Mouse (Mus musculus): ENCODE data around the gene Slc38a4.

Slc38a4 gene

GRCm38 (mm10) chr15:97054131-97054530 is 1.6 kb downstream of the Slc38a4 start:
- no peak for DNase-seq (ENCODE audit: low spot score in 2 of 2)

- DNase-seq (ENCODE audit: low spot score in 2 of 2): no peak
Observed at GRCm38 (mm10) chr15:97050436-97050835, 5.3 kb downstream of the Slc38a4 start.

DNA sequence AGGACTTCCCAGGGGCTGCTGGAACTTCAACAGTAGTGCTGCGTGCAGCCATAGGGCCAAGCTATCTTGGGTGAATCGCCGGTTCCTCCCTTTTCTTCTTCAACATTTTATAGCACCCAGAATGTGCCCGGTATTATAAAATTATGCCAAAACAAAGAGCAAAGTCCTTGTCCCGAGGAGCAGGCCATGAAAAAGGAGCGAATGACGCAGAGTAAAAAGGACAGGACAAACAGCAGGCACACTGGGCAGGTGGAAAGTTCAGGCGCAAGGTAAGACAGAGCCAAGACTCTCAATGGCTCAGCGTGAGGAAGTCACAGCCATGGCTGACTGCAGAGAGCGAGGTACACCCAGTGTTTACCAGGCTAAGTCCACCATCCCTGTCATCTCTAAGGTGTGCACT is 5.7 kb downstream of the Slc38a4 start:
- DNase-seq (ENCODE audit: low spot score in 2 of 2): no peak

DNA sequence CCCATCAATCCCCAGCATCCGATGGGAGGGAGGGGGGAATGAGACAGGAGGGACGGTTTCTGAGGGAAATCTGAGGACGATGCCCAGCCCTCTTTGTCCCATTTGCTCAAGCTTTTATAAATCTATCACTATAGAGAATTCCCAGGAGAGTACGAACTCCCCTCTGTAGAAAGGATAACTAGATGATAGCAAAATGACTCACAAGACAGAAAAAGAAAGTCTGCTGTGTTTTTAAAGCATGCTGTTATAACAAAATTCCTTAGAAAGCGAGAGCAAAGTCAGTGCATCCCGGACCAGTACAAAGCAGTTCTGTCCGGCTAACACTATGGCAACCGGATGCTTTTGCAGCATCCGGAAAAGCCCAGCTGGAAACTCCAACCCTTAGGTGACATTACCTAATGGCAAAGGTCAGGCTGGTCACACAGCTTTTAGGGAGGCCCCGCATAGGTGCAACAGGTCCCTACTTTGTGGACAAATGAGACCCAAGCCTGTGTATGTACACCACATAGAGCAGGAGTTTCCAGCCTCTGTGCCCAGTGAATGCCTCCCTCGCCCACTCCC is 6.4 kb downstream of the Slc38a4 start:
- DNase-seq (ENCODE audit: low spot score in 2 of 2): no peak

DNA sequence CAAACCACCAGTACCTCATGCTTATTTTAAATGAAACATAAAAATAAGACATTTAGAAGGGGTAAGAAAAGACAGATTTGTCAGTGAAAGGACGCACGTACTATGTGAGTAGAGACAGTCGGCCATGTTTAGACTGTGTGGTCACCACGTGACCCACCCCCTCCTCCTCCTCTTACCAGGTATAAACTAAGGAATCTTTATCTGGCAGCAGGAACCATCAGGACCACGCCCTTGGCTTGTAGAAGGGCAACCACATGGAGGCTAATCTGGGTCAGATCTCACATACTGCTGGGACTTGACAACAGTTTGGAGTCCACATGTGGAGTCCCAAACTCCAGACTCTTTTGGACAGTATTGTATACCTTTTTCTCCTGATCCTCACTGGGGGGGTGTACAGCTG is 7.5 kb downstream of the Slc38a4 start:
- no peak for DNase-seq (ENCODE audit: low spot score in 2 of 2)

DNA sequence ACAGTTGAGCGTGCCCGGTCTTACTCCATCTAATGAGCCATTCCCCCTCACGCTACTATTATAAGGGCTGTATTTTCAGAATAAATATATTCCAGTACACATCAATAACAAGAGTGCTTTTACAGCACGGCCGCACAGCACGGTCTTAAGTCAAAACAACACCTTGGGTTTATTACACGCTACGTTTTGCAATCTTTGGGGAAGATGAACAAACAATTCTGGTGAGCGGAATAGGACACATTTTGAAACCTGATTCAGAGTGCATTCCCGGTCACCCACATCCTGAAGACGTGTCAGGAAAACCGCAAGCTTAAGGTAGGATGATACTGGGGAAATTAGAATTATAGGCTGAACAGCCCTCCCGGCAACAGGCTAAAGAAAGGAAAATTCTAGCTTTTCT is 11.8 kb downstream of the Slc38a4 start:
- no peak for DNase-seq (ENCODE audit: low spot score in 2 of 2)

- no peak for DNase-seq (ENCODE audit: low spot score in 2 of 2)
Observed at GRCm38 (mm10) chr15:97042001-97042491, 13.7 kb downstream of the Slc38a4 start.

DNA sequence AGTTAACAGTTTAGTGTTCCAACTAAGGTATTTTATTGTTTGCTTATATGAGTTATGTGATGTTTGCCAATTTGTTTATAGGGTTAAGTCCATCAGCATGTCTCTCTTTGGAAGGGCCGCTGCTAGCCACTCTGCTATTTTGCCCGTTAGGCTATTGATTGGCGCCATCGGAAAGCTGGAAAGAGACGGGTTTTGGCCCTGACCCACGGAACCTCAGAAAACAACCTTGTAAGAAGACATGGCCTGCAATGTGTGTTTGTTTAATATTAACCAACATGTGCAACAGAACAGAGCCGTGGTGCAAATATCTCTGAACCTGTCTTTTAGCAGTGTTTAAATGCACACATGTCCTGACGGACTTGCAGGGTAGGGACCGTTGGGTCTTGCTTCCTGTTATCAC is 14.6 kb downstream of the Slc38a4 start:
- DNase-seq (ENCODE audit: low spot score in 2 of 2): no peak

GRCm38 (mm10) chr15:97037710-97038109 is 18.0 kb downstream of the Slc38a4 start:
- DNase-seq (ENCODE audit: low spot score in 2 of 2): no peak

- DNase-seq (ENCODE audit: low spot score in 2 of 2): no peak
Observed at GRCm38 (mm10) chr15:97035892-97036291, 19.9 kb downstream of the Slc38a4 start.

DNA sequence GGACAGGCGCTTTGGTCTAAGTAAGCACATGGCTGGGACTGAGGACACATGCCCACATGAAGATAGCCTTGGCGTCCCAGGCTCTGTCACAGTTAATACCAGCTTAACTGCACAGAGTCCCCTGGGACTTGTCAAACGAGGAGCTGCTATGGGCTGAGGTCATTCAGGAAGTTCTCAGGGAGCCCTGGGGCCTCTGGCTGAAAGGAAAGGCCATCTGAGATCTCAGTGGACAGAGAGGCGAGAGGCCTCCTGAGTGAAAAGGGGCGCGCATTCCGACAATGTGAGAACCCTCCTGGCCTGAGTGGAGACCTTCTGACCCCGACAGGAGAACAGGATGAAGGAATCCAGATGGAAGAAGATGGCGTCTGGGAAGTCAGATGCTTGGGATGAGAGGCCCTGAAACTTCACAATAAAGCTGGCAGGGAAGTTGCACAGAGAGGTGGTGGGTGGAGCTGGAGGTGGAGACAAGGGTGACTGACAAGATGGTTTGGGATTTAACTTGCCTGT is 22.2 kb downstream of the Slc38a4 start:
- no peak for DNase-seq (ENCODE audit: low spot score in 2 of 2)

GRCm38 (mm10) chr15:97031886-97032285 is 23.9 kb downstream of the Slc38a4 start:
- DNase-seq (ENCODE audit: low spot score in 2 of 2): no peak

DNA sequence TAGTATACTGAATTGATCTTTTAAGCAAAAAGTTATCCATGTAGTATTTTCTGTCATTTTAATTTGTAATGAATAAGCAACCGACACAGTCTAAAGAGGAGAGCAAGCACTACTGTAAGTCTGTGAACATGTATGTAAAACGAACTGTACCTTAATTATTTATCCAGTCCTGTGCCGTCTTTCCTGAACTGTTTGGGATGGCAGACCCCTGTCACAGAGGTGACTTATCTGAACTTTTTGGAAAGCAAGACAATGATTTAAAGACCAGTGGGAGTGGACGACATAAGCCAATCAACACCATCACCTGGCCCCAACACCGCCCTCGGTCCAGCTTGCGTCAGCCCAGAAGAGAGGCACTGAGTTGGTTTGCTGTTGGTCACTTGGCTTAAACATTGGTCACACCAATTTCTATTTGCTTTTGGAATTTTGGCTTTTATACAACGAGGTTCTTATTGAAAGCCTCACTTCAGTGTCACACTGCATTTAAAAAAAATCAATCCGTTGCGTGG is 24.7 kb downstream of the Slc38a4 start:
- no peak for DNase-seq (ENCODE audit: low spot score in 2 of 2)

DNA sequence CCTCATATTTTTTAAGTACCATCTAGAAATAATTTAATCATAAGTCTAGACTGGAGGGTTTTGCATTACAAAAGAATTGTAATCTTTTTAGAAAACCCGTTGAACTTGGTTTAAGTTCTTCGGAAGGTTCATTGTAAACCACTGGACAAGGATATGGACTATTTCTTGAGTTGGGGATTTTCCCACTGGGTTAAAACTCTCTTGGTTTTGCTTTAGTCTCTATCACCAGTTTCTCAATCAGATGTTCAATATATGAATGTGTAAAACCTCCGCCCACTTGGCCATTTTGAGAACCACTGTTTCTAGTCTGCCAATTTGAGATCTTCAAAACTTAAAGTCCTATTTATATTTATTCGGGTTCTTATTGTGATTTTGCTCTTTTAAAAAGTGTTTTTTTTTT is 25.6 kb downstream of the Slc38a4 start:
- no peak for DNase-seq (ENCODE audit: low spot score in 2 of 2)

DNA sequence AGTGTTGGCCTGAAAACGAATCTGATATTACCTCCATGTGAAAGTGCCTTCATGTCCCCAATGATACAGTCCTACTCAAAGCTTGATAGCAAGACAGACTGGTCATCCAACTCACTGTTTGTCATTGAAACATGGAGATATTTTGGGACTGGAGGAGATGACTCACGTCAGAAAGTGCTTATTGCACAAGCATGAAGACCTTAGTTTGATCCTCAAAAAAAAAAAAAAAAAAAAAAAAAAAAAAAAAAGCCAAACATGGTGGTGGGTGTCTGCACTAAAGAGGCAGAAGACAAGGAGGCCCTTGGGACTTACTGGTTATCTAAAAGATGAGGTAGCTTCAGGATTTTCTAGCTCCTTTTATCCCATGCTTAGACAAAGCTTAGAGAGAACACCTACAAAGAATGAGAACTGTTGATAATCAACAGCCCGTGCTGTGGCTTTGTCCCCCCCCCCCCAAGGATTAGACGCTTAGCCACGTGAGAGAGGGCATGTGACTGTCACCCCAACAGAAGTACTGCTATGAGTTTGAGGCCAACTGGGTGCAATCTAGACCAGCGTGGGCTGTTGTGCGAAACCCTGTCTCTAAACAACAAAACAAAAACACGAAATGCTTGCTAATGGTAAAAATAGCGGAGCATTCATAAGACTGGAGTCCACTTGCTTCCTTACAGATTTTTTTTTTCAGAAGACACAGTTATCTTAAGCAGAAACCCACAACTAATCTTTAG is 26.5 kb downstream of the Slc38a4 start:
- DNase-seq (ENCODE audit: low spot score in 2 of 2): no peak

DNA sequence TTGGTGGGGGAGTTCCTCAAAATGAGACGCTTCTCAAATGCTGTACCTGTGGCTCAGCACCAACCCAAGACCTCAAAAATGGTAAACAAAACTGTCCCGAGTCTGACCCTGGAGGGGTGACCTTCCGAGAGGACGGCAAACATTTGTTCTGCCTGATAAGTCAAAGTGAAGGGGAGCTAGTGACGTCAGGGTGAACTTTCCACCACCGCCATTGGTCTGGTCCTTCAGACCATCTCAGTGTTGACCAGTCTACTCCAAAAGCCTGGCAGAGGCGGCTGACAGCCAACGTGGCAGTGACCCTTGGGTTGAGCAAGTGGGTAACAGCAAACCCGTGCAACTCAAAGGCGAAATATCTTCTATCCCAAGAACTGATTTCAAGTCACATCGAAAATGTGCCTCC is 27.1 kb downstream of the Slc38a4 start:
- DNase-seq (ENCODE audit: low spot score in 2 of 2): no peak

DNA sequence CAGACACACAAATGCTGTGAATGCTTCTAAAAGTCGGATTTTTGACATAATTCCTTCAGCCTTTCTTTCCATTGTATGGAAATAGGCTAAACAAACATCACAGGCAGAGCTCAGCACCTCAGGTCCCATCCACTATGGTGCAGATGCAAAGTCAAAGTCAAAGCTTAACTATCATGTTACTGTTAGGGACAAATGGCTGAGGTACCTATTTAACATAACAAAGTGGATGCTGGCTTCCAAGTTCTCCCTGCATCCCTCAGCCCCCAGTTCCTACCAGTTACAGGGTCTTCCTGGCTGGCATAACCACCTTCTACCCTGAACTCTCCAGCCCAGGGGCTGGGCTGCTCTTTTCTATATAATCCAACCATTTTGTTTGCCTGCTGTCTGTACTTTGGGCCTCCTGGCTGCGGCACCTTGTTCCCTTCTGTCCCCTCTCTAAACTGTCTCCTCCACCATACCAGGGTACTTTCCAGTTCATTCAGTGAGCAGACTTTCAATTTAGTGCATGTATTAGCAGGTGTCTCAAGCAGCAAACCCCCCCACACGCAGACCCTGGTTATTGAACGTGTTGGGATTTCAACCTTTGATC is 27.6 kb downstream of the Slc38a4 start:
- DNase-seq (ENCODE audit: low spot score in 2 of 2): no peak

DNA sequence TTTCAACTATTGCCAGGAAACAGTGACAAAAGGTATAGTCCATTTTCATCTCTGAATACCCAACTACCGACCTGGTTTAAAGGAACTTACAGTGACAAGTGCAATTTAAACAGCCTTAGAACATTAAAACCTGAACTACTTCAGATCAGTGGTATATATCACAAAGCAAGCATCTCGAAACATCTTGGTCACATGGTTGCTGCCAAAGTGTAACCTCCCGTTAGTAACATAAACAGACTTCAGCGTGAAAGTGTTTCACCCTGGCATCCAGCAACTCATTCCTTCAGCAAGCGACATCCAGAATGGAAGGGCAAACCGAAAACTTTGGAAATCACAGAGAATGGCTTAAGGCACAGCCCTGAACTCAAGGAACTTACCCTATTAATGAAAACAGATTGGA is 29.1 kb downstream of the Slc38a4 start:
- DNase-seq (ENCODE audit: low spot score in 2 of 2): no peak

DNA sequence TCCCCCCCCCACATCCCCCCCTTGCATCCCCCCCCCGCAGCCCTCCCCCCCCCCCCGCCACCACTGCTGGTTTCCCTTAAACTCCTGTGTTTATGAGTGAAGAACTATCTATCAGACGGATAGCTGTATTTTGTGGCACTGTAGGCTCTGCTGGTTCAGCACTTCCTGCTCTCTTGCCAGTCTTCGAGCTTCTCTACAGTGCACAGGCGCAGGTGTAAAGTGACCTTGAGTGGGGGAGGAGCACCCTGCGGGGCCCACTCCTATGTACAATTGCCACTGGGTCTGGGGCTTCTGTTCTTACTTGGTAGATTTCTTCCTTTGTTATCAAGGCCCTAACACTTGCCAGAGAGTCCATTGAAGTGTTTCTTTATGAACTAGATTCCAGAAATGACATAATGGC is 33.0 kb downstream of the Slc38a4 start:
- DNase-seq (ENCODE audit: low spot score in 2 of 2): no peak

- DNase-seq (ENCODE audit: low spot score in 2 of 2): no peak
Observed at GRCm38 (mm10) chr15:97022213-97022612, 33.5 kb downstream of the Slc38a4 start.

- DNase-seq (ENCODE audit: low spot score in 2 of 2): no peak
Observed at GRCm38 (mm10) chr15:97020221-97020620, 35.5 kb downstream of the Slc38a4 start.

DNA sequence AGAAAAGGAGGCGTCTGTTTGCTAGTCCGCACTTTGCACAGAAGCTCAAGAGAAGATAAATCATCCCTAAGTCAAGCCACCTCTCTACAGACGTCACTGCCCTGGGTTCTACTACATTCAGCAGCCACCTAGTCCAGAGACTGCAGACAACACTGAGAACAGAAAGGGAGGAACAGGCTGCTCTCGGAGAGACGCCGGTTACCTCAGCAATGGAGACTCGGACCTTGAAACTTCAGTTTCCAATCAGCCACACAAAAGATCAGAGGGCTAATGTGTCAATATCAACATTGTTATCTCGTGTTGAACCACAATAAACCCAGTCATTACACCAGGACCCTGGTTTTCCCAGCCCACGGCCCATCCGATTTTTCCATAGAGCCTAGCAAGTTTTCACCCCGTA is 36.4 kb downstream of the Slc38a4 start:
- DNase-seq (ENCODE audit: low spot score in 2 of 2): no peak

GRCm38 (mm10) chr15:97017195-97017594 is 38.6 kb downstream of the Slc38a4 start:
- no peak for DNase-seq (ENCODE audit: low spot score in 2 of 2)

All from spleen, postnatal 4 days (tissue).